Mouse (Mus musculus) C2C12 (cell line): ENCODE data around the gene Lrp2. TPM values are rescaled to one million over a fixed set of nuclear protein-coding genes. Genes with fewer than 3 reads are reported as not detected.

ENCODE experiments used
- H3K27me3 ChIP-seq: one replicate; pipeline ENCODE4 v1.6.1; 2011; ENCODE audit not compliant: control insufficient read depth, insufficient read depth, insufficient read length
- H3K36me3 ChIP-seq: one replicate; pipeline ENCODE4 v1.6.1; 2011; ENCODE audit not compliant: control insufficient read depth, insufficient read depth
- H3K4me3 ChIP-seq: one replicate; pipeline ENCODE4 v1.5.1; 2011; ENCODE audit warnings: mild to moderate bottlenecking, control low read depth; ENCODE audit not compliant: poor library complexity, insufficient read depth, severe bottlenecking
- H3K79me2 ChIP-seq: one replicate; pipeline ENCODE4 v1.6.1; 2011; ENCODE audit not compliant: control insufficient read depth, insufficient read depth
- H3K79me3 ChIP-seq: one replicate; pipeline ENCODE4 v1.6.1; 2011; ENCODE audit warnings: low read depth, control low read depth
- H3ac ChIP-seq: one replicate; pipeline ENCODE3; 2011; ENCODE audit warnings: low read depth; ENCODE audit not compliant: control insufficient read depth, insufficient read length
- CEBPB ChIP-seq: IDR thresholded peaks from one replicate; pipeline ENCODE4 v1.6.1; 2011; ENCODE audit warnings: low read depth, mild to moderate bottlenecking, control low read depth, moderate library complexity
- CTCF ChIP-seq: IDR thresholded peaks from one replicate; pipeline ENCODE4 v1.5.1; 2011; ENCODE audit not compliant: control insufficient read depth, insufficient read depth, insufficient read length
- FOSL1 ChIP-seq: IDR thresholded peaks from one replicate; pipeline ENCODE4 v1.8.0; 2011; ENCODE audit warnings: mild to moderate bottlenecking, low read length; ENCODE audit not compliant: poor library complexity, insufficient read depth, severe bottlenecking
- MAX ChIP-seq: IDR thresholded peaks from one replicate; pipeline ENCODE4 v1.6.1; 2011; ENCODE audit warnings: mild to moderate bottlenecking, control low read depth
- MYOD1 ChIP-seq: IDR thresholded peaks from one replicate; pipeline ENCODE4 v1.6.1; 2011; ENCODE audit warnings: low read depth; ENCODE audit not compliant: control insufficient read depth, insufficient read length
- MYOG ChIP-seq: IDR thresholded peaks from one replicate; pipeline ENCODE4 v1.6.1; 2011; ENCODE audit not compliant: control insufficient read depth, insufficient read length; ENCODE audit errors: extremely low read depth
- USF1 ChIP-seq: IDR thresholded peaks from one replicate; pipeline ENCODE4 v1.6.1; 2011; ENCODE audit warnings: low read depth, mild to moderate bottlenecking, control low read depth, moderate library complexity
- polyA plus RNA-seq: library from polyadenylated mRNA; unstranded; fragments of >200 nt; fragmentation: generic; extraction: Trizol; gene quantifications from one replicate; pipeline ENCODE4 v1.2.1, GENCODE M21; 2012; ENCODE audit warnings: missing spikeins

The Lrp2 gene
- polyA plus RNA-seq, 1 experiment: 0.68 TPM

GRCm38 (mm10) chr2:69459481-69459880 lies 126.4 kb downstream of the Lrp2 start:
- H3ac ChIP-seq: no peak overlapping the region
- no peaks in the 10 kb centered on the region for H3K79me3 ChIP-seq
- H3K36me3 ChIP-seq: no peaks in the 10 kb centered on the region
- no peaks in the 10 kb centered on the region for H3K27me3 ChIP-seq
- TF ChIP-seq FOSL1 (no peak), MYOG (no peak), CTCF (no peak), CEBPB (no peak), MYOD1 (no peak), USF1 (no peak)
- H3K79me2 ChIP-seq: no peaks in the 10 kb centered on the region
- no peak overlapping the region for H3K4me3 ChIP-seq

GRCm38 (mm10) chr2:69451128-69451527 lies 134.7 kb downstream of the Lrp2 start:
- no peaks in the 10 kb centered on the region for H3K27me3 ChIP-seq
- no peak overlapping the region for H3ac ChIP-seq
- no peaks in the 10 kb centered on the region for H3K36me3 ChIP-seq
- no peaks in the 10 kb centered on the region for H3K79me2 ChIP-seq
- H3K4me3 ChIP-seq: no peak overlapping the region
- no peaks in the 10 kb centered on the region for H3K79me3 ChIP-seq
- no peak for TF ChIP-seq FOSL1
- no peak for TF ChIP-seq MYOG
- TF ChIP-seq MYOD1: peak; percentile 73
- no peak for TF ChIP-seq USF1
- no peak for TF ChIP-seq MAX
- TF ChIP-seq CTCF: no peak
- TF ChIP-seq CEBPB: no peak

GRCm38 (mm10) chr2:69448581-69448980 lies 137.3 kb downstream of the Lrp2 start:
- H3ac ChIP-seq: no peak overlapping the region
- no peaks in the 10 kb centered on the region for H3K27me3 ChIP-seq
- no peaks in the 10 kb centered on the region for H3K79me2 ChIP-seq
- H3K36me3 ChIP-seq: no peaks in the 10 kb centered on the region
- no peak for TF ChIP-seq CTCF
- H3K4me3 ChIP-seq: no peak overlapping the region
- no peaks in the 10 kb centered on the region for H3K79me3 ChIP-seq

- Histone ChIP-seq H3K79me2 (no peaks in the 10 kb centered on the region), H3ac (no peak overlapping the region), H3K36me3 (no peaks in the 10 kb centered on the region), H3K4me3 (no peak overlapping the region), H3K79me3 (no peaks in the 10 kb centered on the region), H3K27me3 (no peaks in the 10 kb centered on the region)
- no peak for TF ChIP-seq MYOD1
- TF ChIP-seq USF1: no peak
Observed at GRCm38 (mm10) chr2:69445896-69446472, 139.9 kb downstream of the Lrp2 start.

GRCm38 (mm10) chr2:69441656-69442055 lies 144.2 kb downstream of the Lrp2 start:
- H3K79me3 ChIP-seq: no peaks in the 10 kb centered on the region
- H3K79me2 ChIP-seq: no peaks in the 10 kb centered on the region
- H3K4me3 ChIP-seq: no peak overlapping the region
- TF ChIP-seq MAX (no peak), CEBPB (no peak), MYOD1 (no peak), MYOG (no peak), CTCF (no peak), USF1 (no peak), FOSL1 (no peak)
- no peaks in the 10 kb centered on the region for H3K36me3 ChIP-seq
- H3K27me3 ChIP-seq: no peaks in the 10 kb centered on the region
- H3ac ChIP-seq: no peak overlapping the region

GRCm38 (mm10) chr2:69428116-69428515 lies 157.7 kb downstream of the Lrp2 start:
- no peaks in the 10 kb centered on the region for H3K79me3 ChIP-seq
- TF ChIP-seq MYOD1 (no peak), CTCF (peak; percentile 51)
- H3K27me3 ChIP-seq: no peaks in the 10 kb centered on the region
- H3ac ChIP-seq: no peak overlapping the region
- no peak overlapping the region for H3K4me3 ChIP-seq
- no peaks in the 10 kb centered on the region for H3K36me3 ChIP-seq
- H3K79me2 ChIP-seq: no peaks in the 10 kb centered on the region

GRCm38 (mm10) chr2:69427141-69427540 lies 158.7 kb downstream of the Lrp2 start:
- no peaks in the 10 kb centered on the region for H3K36me3 ChIP-seq
- H3ac ChIP-seq: no peak overlapping the region
- H3K79me2 ChIP-seq: no peaks in the 10 kb centered on the region
- no peak overlapping the region for H3K4me3 ChIP-seq
- H3K27me3 ChIP-seq: no peaks in the 10 kb centered on the region
- TF ChIP-seq MYOD1: no peak
- no peak for TF ChIP-seq CTCF
- no peak for TF ChIP-seq FOSL1
- TF ChIP-seq USF1: no peak
- no peak for TF ChIP-seq CEBPB
- TF ChIP-seq MYOG: no peak
- TF ChIP-seq MAX: no peak
- H3K79me3 ChIP-seq: no peaks in the 10 kb centered on the region
